Mouse (Mus musculus) liver, embryonic 14.5 days (tissue): ENCODE data around the gene Scrn1.

Experiments
- CTCF ChIP-seq: IDR thresholded peaks from 2 replicates; pipeline ENCODE4 v1.5.1; 2016; ENCODE audit warnings: antibody characterized with exemption, low read depth, control low read depth
- EP300 ChIP-seq: IDR thresholded peaks from 2 replicates; pipeline ENCODE4 v1.6.1; 2016; ENCODE audit warnings: antibody characterized with exemption, low read depth

DNA sequence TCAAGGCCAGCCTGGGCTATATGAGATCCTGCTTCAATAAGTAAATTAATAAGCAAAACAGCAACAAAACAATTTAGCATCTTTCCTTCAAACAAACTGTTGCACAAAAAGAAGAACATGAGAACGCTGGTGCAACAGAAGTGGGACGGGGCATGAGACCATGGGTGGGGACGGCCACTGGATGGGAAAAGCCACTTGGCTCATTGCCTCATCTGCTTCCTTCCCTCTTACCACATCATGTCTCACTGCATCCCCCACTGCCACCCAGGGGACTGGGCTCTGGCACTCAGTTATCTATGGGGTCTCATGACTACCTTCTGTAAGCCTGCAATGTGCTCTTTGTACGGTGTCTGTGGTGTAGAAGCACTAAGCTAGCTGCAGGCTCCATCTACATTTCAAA is 30.8 kb downstream of the Scrn1 start:
- TF ChIP-seq CTCF (no peak), EP300 (no peak)
